Mouse (Mus musculus): Measurements from ENCODE around the gene Trip10. TPM values are rescaled to one million over a fixed set of nuclear protein-coding genes. Genes with fewer than 3 reads are reported as not detected.
A peak's percentile ranks its signal among the peaks of the same experiment; 100 is the strongest.

Gene Trip10
- polyA plus RNA-seq, 1 experiment from 2014 or later = 26.3 TPM

DNA sequence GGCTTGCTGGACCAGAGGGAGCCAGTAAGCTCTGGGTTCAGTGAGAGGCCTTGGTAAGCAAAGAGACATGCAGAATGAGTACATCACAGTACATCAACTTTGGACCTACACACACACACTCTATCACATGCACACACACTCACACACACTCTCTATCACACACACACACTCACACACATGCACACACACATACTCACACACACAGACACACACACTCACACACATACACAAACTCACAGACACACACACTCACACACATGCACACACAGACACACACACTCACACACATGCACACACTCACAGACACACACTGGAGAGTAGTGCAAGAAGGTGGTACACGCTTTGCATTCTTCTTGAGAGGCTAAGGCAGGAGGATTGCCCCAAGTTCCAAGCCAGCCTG lies 17.1 kb upstream of the Trip10 start:
- H3K27me3 ChIP-seq (replicated peaks; ENCODE audit: control insufficient read depth, insufficient read depth, low read length) = no peaks in the 10 kb centered on the region
- no peaks in the 10 kb centered on the region for H3K9me3 ChIP-seq (ENCODE audit: control insufficient read depth)
- H3K4me2 ChIP-seq (replicated peaks; ENCODE audit: low read depth) = peak overlapping the region; percentile 68
- H3K4me1 ChIP-seq (replicated peaks; ENCODE audit: control insufficient read depth, insufficient read depth, low read length) = peaks cover 6% of the 10 kb centered on the region; the same call in 1 of the 2 replicates
- peak overlapping the region; percentile 94 for H3K27ac ChIP-seq (ENCODE audit: low read depth, low read length)
- TF ChIP-seq CTCF (IDR thresholded peaks at IDR 0.05; ENCODE audit: low read depth) = no peak
- peaks cover 25% of the 10 kb centered on the region for H3K36me3 ChIP-seq (ENCODE audit: control insufficient read depth, insufficient read depth)
- WGBS = 80% methylated on average over 1 of the region's 1 CpGs
- H3K9ac ChIP-seq (ENCODE audit: low read depth, low read length) = no peak overlapping the region
- ATAC-seq = no peak
- no peak overlapping the region for H3K4me3 ChIP-seq (ENCODE audit: low read depth, low read length)

DNA sequence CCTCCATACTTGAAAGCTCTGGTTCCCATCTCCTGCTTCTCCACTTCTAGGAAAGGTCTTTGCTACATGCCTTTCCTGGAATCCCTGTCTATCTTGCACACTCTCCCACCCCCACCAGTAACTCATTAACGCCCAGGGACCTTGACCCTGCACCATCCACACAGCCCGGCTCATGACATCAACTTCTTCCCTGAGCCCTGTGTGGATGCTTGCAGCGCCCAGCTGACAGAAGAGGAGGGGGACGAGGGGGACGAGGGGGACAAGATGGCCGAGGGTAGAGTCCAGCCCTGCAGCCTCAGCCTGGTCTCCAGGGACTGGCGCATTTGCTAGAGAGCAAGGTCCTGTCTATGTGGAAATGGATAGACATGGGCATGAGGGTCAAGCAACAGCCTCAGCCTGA lies 16.2 kb upstream of the Trip10 start:
- Histone ChIP-seq H3K4me3 (ENCODE audit: low read depth, low read length) (peak overlapping the region; percentile 37), H3K9ac (ENCODE audit: low read depth, low read length) (peak overlapping the region; percentile 68), H3K27ac (ENCODE audit: low read depth, low read length) (peak overlapping the region; percentile 94), H3K4me2 (replicated peaks; ENCODE audit: low read depth) (peak overlapping the region; percentile 68), H3K27me3 (replicated peaks; ENCODE audit: control insufficient read depth, insufficient read depth, low read length) (no peaks in the 10 kb centered on the region), H3K4me1 (replicated peaks; ENCODE audit: control insufficient read depth, insufficient read depth, low read length) (peaks cover 6% of the 10 kb centered on the region; the same call in 1 of the 2 replicates), H3K9me3 (ENCODE audit: control insufficient read depth) (no peaks in the 10 kb centered on the region), H3K36me3 (ENCODE audit: control insufficient read depth, insufficient read depth) (peaks cover 33% of the 10 kb centered on the region)
- peak; percentile 79 for ATAC-seq
- no peak for TF ChIP-seq CTCF (IDR thresholded peaks at IDR 0.05; ENCODE audit: low read depth)
- 17% methylated on average over 7 of the region's 7 CpGs for WGBS

DNA sequence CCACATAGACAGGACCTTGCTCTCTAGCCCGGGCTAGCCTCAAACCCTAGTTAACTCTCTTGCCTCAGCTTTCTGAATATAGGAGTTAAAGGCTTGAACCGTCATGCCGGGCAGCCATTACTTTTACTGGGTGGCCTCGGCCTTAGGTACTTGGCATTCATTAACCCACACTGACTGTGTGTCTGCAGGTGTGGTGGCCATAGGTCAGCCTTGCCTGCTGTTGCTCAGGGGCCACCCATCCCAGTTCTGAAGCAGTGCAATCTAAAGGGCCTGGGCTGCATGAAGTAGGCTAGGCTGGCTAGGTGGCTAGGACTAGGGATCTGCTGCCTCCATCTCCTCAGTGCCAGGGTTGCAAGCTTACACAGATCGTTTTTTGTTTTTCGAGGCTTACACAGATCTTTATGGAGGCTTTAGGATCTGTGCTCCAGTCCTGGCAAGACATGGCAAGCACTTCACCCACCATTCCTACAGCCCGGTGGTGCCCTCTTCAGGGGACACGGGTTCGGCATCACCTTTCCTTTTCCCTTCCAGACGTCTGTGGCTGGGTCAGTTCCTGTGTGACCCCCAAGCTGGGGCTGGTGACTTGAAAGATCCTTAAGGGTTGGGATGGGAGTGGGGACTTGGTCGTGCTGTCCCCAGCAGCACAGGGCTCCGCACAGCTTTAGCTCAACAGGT lies 14.9 kb upstream of the Trip10 start:
- WGBS = 39% methylated on average over 12 of the region's 12 CpGs
- H3K4me3 ChIP-seq (ENCODE audit: low read depth, low read length) = peak overlapping the region; percentile 37

DNA sequence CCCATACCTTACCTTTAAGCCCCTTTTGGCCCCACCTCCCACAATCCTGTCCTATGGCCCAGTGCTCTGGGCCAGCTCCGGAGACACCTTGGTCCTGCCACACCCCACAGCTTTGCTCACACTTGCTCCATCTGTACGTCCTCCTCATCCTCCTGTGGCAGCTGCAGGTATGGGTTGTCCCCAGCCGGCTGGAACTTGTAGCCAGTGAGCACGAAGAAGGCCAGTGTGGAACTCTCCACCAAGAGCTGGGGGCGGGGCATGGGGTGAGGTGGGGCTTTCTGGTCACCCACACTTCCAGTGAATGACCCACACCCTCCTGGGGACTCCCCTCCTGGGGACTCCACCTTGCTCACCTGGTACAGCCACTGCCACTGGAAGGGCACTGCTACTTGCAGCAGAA lies 13.5 kb upstream of the Trip10 start:
- ATAC-seq = no peak; the same call in 1 of the 2 replicates
- no peak overlapping the region for H3K9ac ChIP-seq (ENCODE audit: low read depth, low read length)
- H3K27me3 ChIP-seq (replicated peaks; ENCODE audit: control insufficient read depth, insufficient read depth, low read length) = no peaks in the 10 kb centered on the region
- no peaks in the 10 kb centered on the region for H3K9me3 ChIP-seq (ENCODE audit: control insufficient read depth)
- TF ChIP-seq CTCF (IDR thresholded peaks at IDR 0.05; ENCODE audit: low read depth) = no peak
- peak overlapping the region; percentile 68 for H3K4me2 ChIP-seq (replicated peaks; ENCODE audit: low read depth)
- peaks cover 6% of the 10 kb centered on the region; the same call in 1 of the 2 replicates for H3K4me1 ChIP-seq (replicated peaks; ENCODE audit: control insufficient read depth, insufficient read depth, low read length)
- peak overlapping the region; percentile 37; the same call in 1 of the 2 replicates for H3K4me3 ChIP-seq (ENCODE audit: low read depth, low read length)
- peaks cover 38% of the 10 kb centered on the region for H3K36me3 ChIP-seq (ENCODE audit: control insufficient read depth, insufficient read depth)
- no peak overlapping the region for H3K27ac ChIP-seq (ENCODE audit: low read depth, low read length)
- WGBS = 66% methylated on average over 5 of the region's 5 CpGs

More for the DNA sequence above, 14.9 kb upstream of the Trip10 start:
- H3K9me3 ChIP-seq (ENCODE audit: control insufficient read depth) = no peaks in the 10 kb centered on the region
- peaks cover 6% of the 10 kb centered on the region; the same call in 1 of the 2 replicates for H3K4me1 ChIP-seq (replicated peaks; ENCODE audit: control insufficient read depth, insufficient read depth, low read length)
- peak overlapping the region; percentile 68 for H3K4me2 ChIP-seq (replicated peaks; ENCODE audit: low read depth)
- TF ChIP-seq CTCF (IDR thresholded peaks at IDR 0.05; ENCODE audit: low read depth) = peak; percentile 57
- H3K36me3 ChIP-seq (ENCODE audit: control insufficient read depth, insufficient read depth) = peaks cover 38% of the 10 kb centered on the region
- ATAC-seq = peak; percentile 84
- peak overlapping the region; percentile 68 for H3K9ac ChIP-seq (ENCODE audit: low read depth, low read length)
- H3K27ac ChIP-seq (ENCODE audit: low read depth, low read length) = peak overlapping the region; percentile 94
- H3K27me3 ChIP-seq (replicated peaks; ENCODE audit: control insufficient read depth, insufficient read depth, low read length) = no peaks in the 10 kb centered on the region

DNA sequence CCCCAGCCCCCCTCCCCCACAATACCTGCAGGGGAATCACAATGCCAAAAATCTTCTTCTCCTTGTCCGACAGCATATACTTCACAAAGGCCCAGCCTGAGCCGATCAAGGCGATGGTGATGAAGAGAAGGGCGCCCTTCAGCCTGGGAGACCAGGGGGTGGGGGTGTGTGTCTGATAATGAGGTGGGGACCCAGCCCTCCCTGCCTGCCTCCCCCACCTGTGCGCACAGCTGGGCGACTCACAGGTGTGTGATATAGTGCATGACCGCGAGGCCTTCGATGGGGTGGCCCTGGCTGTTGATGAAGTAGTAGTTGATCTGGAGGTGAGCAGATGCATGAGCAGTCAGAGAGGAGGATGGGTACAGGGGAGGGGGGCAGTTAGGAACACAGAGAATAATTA lies 12.1 kb upstream of the Trip10 start:
- no peak for ATAC-seq
- Histone ChIP-seq H3K36me3 (ENCODE audit: control insufficient read depth, insufficient read depth) (peaks cover 44% of the 10 kb centered on the region), H3K9me3 (ENCODE audit: control insufficient read depth) (no peaks in the 10 kb centered on the region), H3K27ac (ENCODE audit: low read depth, low read length) (no peak overlapping the region), H3K4me1 (replicated peaks; ENCODE audit: control insufficient read depth, insufficient read depth, low read length) (no peaks in the 10 kb centered on the region), H3K4me2 (replicated peaks; ENCODE audit: low read depth) (0 out of 2 replicates have a peak overlapping the region, but pooled peaks have one; percentile 68), H3K4me3 (ENCODE audit: low read depth, low read length) (no peak overlapping the region), H3K27me3 (replicated peaks; ENCODE audit: control insufficient read depth, insufficient read depth, low read length) (no peaks in the 10 kb centered on the region), H3K9ac (ENCODE audit: low read depth, low read length) (no peak overlapping the region)
- TF ChIP-seq CTCF (IDR thresholded peaks at IDR 0.05; ENCODE audit: low read depth) = no peak
- 93% methylated on average over 9 of the region's 9 CpGs for WGBS

DNA sequence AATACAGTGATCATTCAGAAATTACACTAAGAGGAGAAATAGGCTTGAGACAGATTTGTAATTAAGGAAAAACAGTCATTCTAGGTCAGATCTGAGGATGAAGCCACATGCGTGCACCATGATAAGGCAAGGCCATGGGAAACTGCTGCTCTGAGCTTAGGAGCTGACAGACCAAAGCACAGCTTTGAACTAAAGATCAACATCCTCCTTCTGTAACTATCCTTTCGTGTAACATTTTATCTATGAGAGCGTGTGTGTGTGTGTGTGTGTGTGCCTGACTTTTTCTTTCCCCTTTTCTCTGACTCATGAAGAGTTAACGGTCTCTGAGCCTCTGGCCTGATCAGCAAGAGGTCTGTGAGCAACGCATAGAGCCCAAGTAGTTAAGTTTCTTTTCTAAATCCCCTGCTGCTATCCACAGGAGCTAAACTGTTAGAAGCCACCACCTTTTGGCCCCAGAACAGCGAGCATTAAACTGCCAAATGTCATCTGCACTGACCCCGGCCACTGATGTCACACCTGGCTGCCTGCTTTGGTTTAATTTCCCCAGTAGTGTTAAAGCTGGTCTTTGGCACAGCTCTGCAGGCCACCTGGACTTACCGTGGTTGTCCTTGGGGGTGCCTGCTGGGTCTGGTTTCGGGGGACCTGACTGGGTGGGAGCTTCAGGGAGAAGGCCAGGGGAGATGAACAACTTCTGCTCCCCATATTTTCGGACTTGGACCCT lies 5.4 kb upstream of the Trip10 start:
- Histone ChIP-seq H3K4me3 (ENCODE audit: low read depth, low read length) (no peak overlapping the region), H3K27ac (ENCODE audit: low read depth, low read length) (no peak overlapping the region), H3K9ac (ENCODE audit: low read depth, low read length) (no peak overlapping the region), H3K9me3 (ENCODE audit: control insufficient read depth) (no peaks in the 10 kb centered on the region), H3K4me1 (replicated peaks; ENCODE audit: control insufficient read depth, insufficient read depth, low read length) (no peaks in the 10 kb centered on the region), H3K27me3 (replicated peaks; ENCODE audit: control insufficient read depth, insufficient read depth, low read length) (no peaks in the 10 kb centered on the region), H3K36me3 (ENCODE audit: control insufficient read depth, insufficient read depth) (peaks cover 13% of the 10 kb centered on the region), H3K4me2 (replicated peaks; ENCODE audit: low read depth) (no peak overlapping the region)
- TF ChIP-seq CTCF (IDR thresholded peaks at IDR 0.05; ENCODE audit: low read depth) = no peak
- WGBS = 76% methylated on average over 10 of the region's 10 CpGs
- no peak for ATAC-seq
